Mouse (Mus musculus) small intestine, adult 2 months (tissue): ENCODE results near the gene Nedd9. TPM values are rescaled to one million over a fixed set of nuclear protein-coding genes. Genes with fewer than 3 reads are reported as not detected.

Experiments used
- H3K27ac ChIP-seq: fragments of 200-500 bp; 2 replicates; pipeline ENCODE4 v1.5.1; 2012; ENCODE audit warnings: low read depth, low read length, control low read depth, inconsistent platforms; ENCODE audit not compliant: insufficient read depth
- H3K27me3 ChIP-seq: fragments of 200-500 bp; 2 replicates; pipeline ENCODE4 v1.6.1; 2012; ENCODE audit warnings: mild to moderate bottlenecking, moderate library complexity, low read length, inconsistent platforms; ENCODE audit not compliant: control insufficient read depth, insufficient read depth
- H3K36me3 ChIP-seq: fragments of 200-500 bp; 2 replicates; pipeline ENCODE4 v1.6.1; 2012; ENCODE audit warnings: mild to moderate bottlenecking, low read length, control low read depth, inconsistent platforms; ENCODE audit not compliant: control insufficient read depth, insufficient read depth
- H3K4me1 ChIP-seq: fragments of 200-500 bp; 2 replicates; pipeline ENCODE4 v1.6.1; 2012; ENCODE audit warnings: low read length, inconsistent platforms, mixed read lengths; ENCODE audit not compliant: control insufficient read depth, insufficient read depth, insufficient read length
- H3K4me3 ChIP-seq: fragments of 200-500 bp; 2 replicates; pipeline ENCODE4 v1.5.1; 2012; ENCODE audit warnings: low read depth, mild to moderate bottlenecking, control low read depth, inconsistent platforms, low read length, moderate library complexity
- CTCF ChIP-seq: fragments of 200-500 bp; IDR thresholded peaks from 2 replicates; pipeline ENCODE4 v1.5.1; 2012; ENCODE audit warnings: low read depth, mild to moderate bottlenecking, control low read depth, inconsistent platforms, low read length, moderate library complexity, mixed read lengths; ENCODE audit not compliant: insufficient replicate concordance, insufficient read length; ENCODE audit errors: extremely low read depth
- POLR2A ChIP-seq: fragments of 200-500 bp; IDR thresholded peaks from 2 replicates; pipeline ENCODE4 v1.6.1; 2012; ENCODE audit warnings: low read depth, mild to moderate bottlenecking, control low read depth, inconsistent platforms, low read length, moderate library complexity
- WGBS: fragments of 180-500 bp; shearing (Covaris S2); methylation state at CpG from one replicate; pipeline ENCODE4 v1.1.7; 2018; 5-methylcytosine and 5-hydroxymethylcytosine counted together
- polyA plus RNA-seq: library from polyadenylated mRNA; depleted of rRNA; stranded (reverse); fragments of >200 nt; gene quantifications from 2 replicates; pipeline ENCODE4 v1.2.3, GENCODE M21; 2012

Gene Nedd9
- polyA plus RNA-seq, 1 experiment: 18.1 TPM

- Histone ChIP-seq H3K27ac (no peak overlapping the region), H3K36me3 (no peaks in the 10 kb centered on the region), H3K4me3 (no peak overlapping the region), H3K27me3 (no peaks in the 10 kb centered on the region), H3K4me1 (no peaks in the 10 kb centered on the region)
- 91% methylated on average over 4 of the region's 4 CpGs for WGBS
- no peak for TF ChIP-seq POLR2A
- TF ChIP-seq CTCF: no peak
These were observed 30.0 kb upstream of the Nedd9 start for GRCm38 (mm10) chr13:41517193-41517592.

- Histone ChIP-seq H3K27ac (no peak overlapping the region), H3K4me3 (no peak overlapping the region), H3K27me3 (no peaks in the 10 kb centered on the region), H3K36me3 (no peaks in the 10 kb centered on the region), H3K4me1 (no peaks in the 10 kb centered on the region)
- 87% methylated on average over 4 of the region's 4 CpGs for WGBS
- TF ChIP-seq CTCF (no peak), POLR2A (no peak)
These were observed 28.6 kb upstream of the Nedd9 start for GRCm38 (mm10) chr13:41515749-41516148.

GRCm38 (mm10) chr13:41514918-41515317 is 27.8 kb upstream of the Nedd9 start:
- WGBS: 89% methylated on average over 8 of the region's 8 CpGs
- Histone ChIP-seq H3K27ac (no peak overlapping the region), H3K27me3 (no peaks in the 10 kb centered on the region), H3K36me3 (no peaks in the 10 kb centered on the region), H3K4me1 (no peaks in the 10 kb centered on the region), H3K4me3 (no peak overlapping the region)
- TF ChIP-seq CTCF: no peak
- TF ChIP-seq POLR2A: no peak

- no peak for TF ChIP-seq CTCF
- no peak for TF ChIP-seq POLR2A
- H3K4me1 ChIP-seq: no peaks in the 10 kb centered on the region
- no peaks in the 10 kb centered on the region for H3K27me3 ChIP-seq
- 81% methylated on average over 3 of the region's 3 CpGs for WGBS
- no peaks in the 10 kb centered on the region for H3K36me3 ChIP-seq
- no peak overlapping the region for H3K27ac ChIP-seq
- no peak overlapping the region for H3K4me3 ChIP-seq
These were observed 26.3 kb upstream of the Nedd9 start for GRCm38 (mm10) chr13:41513456-41513855.

- Histone ChIP-seq H3K36me3 (no peaks in the 10 kb centered on the region), H3K27me3 (no peaks in the 10 kb centered on the region), H3K4me3 (no peak overlapping the region), H3K27ac (no peak overlapping the region), H3K4me1 (no peaks in the 10 kb centered on the region)
- 29% methylated on average over 4 of the region's 4 CpGs for WGBS
- TF ChIP-seq POLR2A (no peak), CTCF (no peak)
These were observed 25.1 kb upstream of the Nedd9 start for GRCm38 (mm10) chr13:41512243-41512642.

GRCm38 (mm10) chr13:41510631-41511419 is 23.7 kb upstream of the Nedd9 start:
- H3K27ac ChIP-seq: no peak overlapping the region
- TF ChIP-seq POLR2A (no peak), CTCF (no peak)

DNA sequence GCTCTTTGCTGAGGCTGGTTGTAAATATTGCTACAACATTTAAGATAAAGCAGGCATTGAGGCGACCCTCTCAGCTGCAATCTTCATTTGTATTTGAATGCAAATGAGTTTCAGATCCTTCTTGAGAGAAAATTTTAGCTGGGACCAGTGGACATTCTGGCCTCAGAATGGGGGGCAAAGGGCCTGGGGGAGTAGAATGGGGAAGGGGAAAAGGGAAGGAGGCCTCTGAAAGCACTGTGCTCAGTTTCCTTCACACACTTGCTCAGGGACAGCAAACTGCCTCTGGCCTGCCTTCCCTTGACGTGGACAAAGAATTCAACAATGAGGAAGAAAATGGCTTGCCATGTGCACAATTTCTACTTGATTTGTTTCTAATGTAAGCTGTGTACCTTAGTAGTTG is 18.4 kb upstream of the Nedd9 start:
- H3K27me3 ChIP-seq: no peaks in the 10 kb centered on the region
- TF ChIP-seq POLR2A: no peak
- TF ChIP-seq CTCF: no peak
- no peaks in the 10 kb centered on the region for H3K36me3 ChIP-seq
- H3K4me1 ChIP-seq: no peaks in the 10 kb centered on the region; the same call in 1 of the 2 replicates
- 76% methylated on average over 2 of the region's 2 CpGs for WGBS
- no peak overlapping the region for H3K27ac ChIP-seq
- H3K4me3 ChIP-seq: no peak overlapping the region

More at GRCm38 (mm10) chr13:41510631-41511419, 23.7 kb upstream of the Nedd9 start:
- H3K4me1 ChIP-seq: no peaks in the 10 kb centered on the region; the same call in 1 of the 2 replicates
- no peak overlapping the region for H3K4me3 ChIP-seq
- 66% methylated on average over 7 of the region's 7 CpGs for WGBS
- no peaks in the 10 kb centered on the region for H3K36me3 ChIP-seq
- no peaks in the 10 kb centered on the region for H3K27me3 ChIP-seq
